Mouse (Mus musculus) intestine, postnatal 0 days (tissue): ENCODE results near the gene Olfr669. TPM values are rescaled to one million over a fixed set of nuclear protein-coding genes. Genes with fewer than 3 reads are reported as not detected.

Experiments
- ATAC-seq: fragments of 200-750 bp; cut with Nextera tagmentation; 2 replicates; pipeline ENCODE4 v1.8.0; 2017; ENCODE audit warnings: mild to moderate bottlenecking, moderate TSS enrichment, moderate library complexity
- H3K27ac ChIP-seq: fragments of 300-500 bp; sonication (generic); 2 replicates; pipeline ENCODE4 v1.5.1; 2014; ENCODE audit warnings: mild to moderate bottlenecking, low read depth, low read length, moderate library complexity
- H3K27me3 ChIP-seq: fragments of 300-500 bp; sonication (generic); replicated peaks from 2 replicates; pipeline ENCODE4 v1.6.1; 2014; ENCODE audit warnings: low read length, mixed read lengths; ENCODE audit not compliant: control insufficient read depth, insufficient read depth
- H3K36me3 ChIP-seq: fragments of 300-500 bp; sonication (generic); 2 replicates; pipeline ENCODE4 v1.6.1; 2014; ENCODE audit warnings: mild to moderate bottlenecking, moderate library complexity; ENCODE audit not compliant: control insufficient read depth, insufficient read depth
- H3K4me1 ChIP-seq: fragments of 300-500 bp; sonication (generic); replicated peaks from 2 replicates; pipeline ENCODE4 v1.6.1; 2014; ENCODE audit warnings: antibody characterized with exemption, low read length, mixed read lengths; ENCODE audit not compliant: control insufficient read depth, insufficient read depth
- H3K4me2 ChIP-seq: fragments of 300-500 bp; sonication (generic); replicated peaks from 2 replicates; pipeline ENCODE4 v1.6.1; 2014; ENCODE audit warnings: low read depth, mild to moderate bottlenecking, moderate library complexity
- H3K4me3 ChIP-seq: fragments of 300-500 bp; sonication (generic); 2 replicates; pipeline ENCODE4 v1.5.1; 2014; ENCODE audit warnings: low read depth, low read length
- H3K9ac ChIP-seq: fragments of 300-500 bp; sonication (generic); 2 replicates; pipeline ENCODE4 v1.6.1; 2014; ENCODE audit warnings: mild to moderate bottlenecking, low read depth, low read length
- H3K9me3 ChIP-seq: fragments of 300-500 bp; sonication (generic); 2 replicates; pipeline ENCODE4 v1.6.1; 2016; ENCODE audit warnings: mixed run types; ENCODE audit not compliant: control insufficient read depth
- CTCF ChIP-seq: sonication (generic); IDR thresholded peaks from 2 replicates; pipeline ENCODE4 v1.5.1; 2016; ENCODE audit warnings: low read depth, mild to moderate bottlenecking, control low read depth, antibody characterized with exemption, moderate library complexity
- WGBS: fragments of 180-500 bp; shearing (Covaris S2); extraction: QIAGEN DNeasy Blood & Tissue Kit; methylation state at CpG from one replicate; pipeline ENCODE4 v1.1.7; 2014; 5-methylcytosine and 5-hydroxymethylcytosine counted together
- polyA plus RNA-seq: library from polyadenylated mRNA; unstranded; fragments of >200 nt; fragmentation: Nextera tagmentation; extraction: Ambion mirVana; gene quantifications from 2 replicates; pipeline ENCODE4 v1.2.1, GENCODE M21; 2015

Olfr669 gene
- polyA plus RNA-seq, 1 experiment from 2014 or later = not detected

GRCm38 (mm10) chr7:104979026-104979425, 45.0 kb downstream of the Olfr669 start, which contains the start of gene Olfr671:
Gene Olfr671 (minus strand): TSS chr7:104979126.
- WGBS = 46% methylated on average over 1 of the region's 1 CpGs
- H3K4me2 ChIP-seq = no peak within 1 kb of the TSS
- H3K9ac ChIP-seq = no peak within 1 kb of the TSS
- H3K27me3 ChIP-seq = no peaks in the 10 kb centered on the region
- H3K27ac ChIP-seq = no peak within 1 kb of the TSS
- no peaks in the 10 kb centered on the region for H3K4me1 ChIP-seq
- TF ChIP-seq CTCF = no peak
- no peak for ATAC-seq
- H3K36me3 ChIP-seq = no peaks in the 10 kb centered on the region
- no peak within 1 kb of the TSS for H3K4me3 ChIP-seq
- H3K9me3 ChIP-seq = no peaks in the 10 kb centered on the region

Other genes starting within 250 kb of the Olfr669 start
- not detected in 2 replicates for gene Olfr661, start 247.7 kb upstream of the Olfr669 start, polyA plus RNA-seq
- gene Usp17le, start 156.8 kb upstream of the Olfr669 start, polyA plus RNA-seq = not detected in 2 replicates
- gene Usp17lb, start 91.6 kb upstream of the Olfr669 start, polyA plus RNA-seq = not detected in 2 replicates
- not detected in 2 replicates for gene Usp17la, start 77.2 kb upstream of the Olfr669 start, polyA plus RNA-seq
- gene Olfr665, start 56.2 kb upstream of the Olfr669 start, polyA plus RNA-seq = not detected in 2 replicates
- gene Olfr666, start 38.3 kb upstream of the Olfr669 start, polyA plus RNA-seq = not detected in 2 replicates
- gene Olfr667, start 12.8 kb upstream of the Olfr669 start, polyA plus RNA-seq = not detected in 2 replicates
- not detected in 2 replicates for gene Olfr668, start 6.2 kb upstream of the Olfr669 start, polyA plus RNA-seq
- not detected in 2 replicates for gene Olfr670, start 28.4 kb downstream of the Olfr669 start, polyA plus RNA-seq
- not detected in 2 replicates for gene Olfr671, start 44.9 kb downstream of the Olfr669 start, polyA plus RNA-seq
- gene Olfr672, start 67.8 kb downstream of the Olfr669 start, polyA plus RNA-seq = not detected in 2 replicates
- gene Olfr675, start 94.2 kb downstream of the Olfr669 start, polyA plus RNA-seq = not detected in 2 replicates
- gene Olfr676, start 98.5 kb downstream of the Olfr669 start, polyA plus RNA-seq = not detected in 2 replicates
- gene Olfr677, start 117.1 kb downstream of the Olfr669 start, polyA plus RNA-seq = not detected in 2 replicates
- gene Olfr678, start 130.2 kb downstream of the Olfr669 start, polyA plus RNA-seq = not detected in 2 replicates
- not detected in 2 replicates for gene Olfr679, start 147.0 kb downstream of the Olfr669 start, polyA plus RNA-seq
- not detected in 2 replicates for gene Olfr680-ps1, start 158.6 kb downstream of the Olfr669 start, polyA plus RNA-seq
- gene Olfr681, start 182.6 kb downstream of the Olfr669 start, polyA plus RNA-seq = not detected in 2 replicates
- gene Olfr683, start 212.8 kb downstream of the Olfr669 start, polyA plus RNA-seq = not detected in 2 replicates
- gene Olfr684, start 229.4 kb downstream of the Olfr669 start, polyA plus RNA-seq = not detected in 2 replicates